Mouse (Mus musculus): ENCODE measurements around the gene Kcnj2.

Kcnj2 gene

GRCm38 (mm10) chr11:111092967-111093366, 27.0 kb downstream of the Kcnj2 start:
- DNase-seq, result peak; percentile 60

GRCm38 (mm10) chr11:111096612-111097011, 30.6 kb downstream of the Kcnj2 start:
- DNase-seq, result peak; percentile 96

- peak; percentile 13 for DNase-seq
These were observed 34.2 kb downstream of the Kcnj2 start for GRCm38 (mm10) chr11:111100131-111100530.

GRCm38 (mm10) chr11:111100651-111101050, 34.7 kb downstream of the Kcnj2 start:
- no peak for DNase-seq

GRCm38 (mm10) chr11:111101620-111102176, 35.7 kb downstream of the Kcnj2 start:
- peak; percentile 58 for DNase-seq

- DNase-seq, result no peak
These were observed 38.5 kb downstream of the Kcnj2 start for GRCm38 (mm10) chr11:111104422-111104821.

- no peak for DNase-seq
These were observed 42.2 kb downstream of the Kcnj2 start for GRCm38 (mm10) chr11:111108130-111108529.

GRCm38 (mm10) chr11:111121514-111121913, 55.5 kb downstream of the Kcnj2 start:
- no peak for DNase-seq

- DNase-seq, result no peak
These were observed 57.4 kb downstream of the Kcnj2 start for GRCm38 (mm10) chr11:111123324-111123723.

GRCm38 (mm10) chr11:111125963-111126362, 60.0 kb downstream of the Kcnj2 start:
- no peak for DNase-seq

All from heart, adult 11 months (tissue).